Mouse (Mus musculus) myocyte (in vitro differentiated cells): ENCODE measurements around the gene Zan. TPM values are rescaled to one million over a fixed set of nuclear protein-coding genes. Genes with fewer than 3 reads are reported as not detected.

Experiments
- H3K27me3 ChIP-seq: one replicate; pipeline ENCODE4 v1.6.1; 2011; ENCODE audit not compliant: control insufficient read depth, insufficient read depth, insufficient read length
- H3K36me3 ChIP-seq: one replicate; pipeline ENCODE4 v1.6.1; 2011; ENCODE audit not compliant: control insufficient read depth, insufficient read depth
- H3K4me2 ChIP-seq: one replicate; pipeline ENCODE4 v1.6.1; 2011; ENCODE audit warnings: low read depth, control low read depth
- H3K4me3 ChIP-seq: one replicate; pipeline ENCODE4 v1.5.1; 2011; ENCODE audit warnings: mild to moderate bottlenecking, control low read depth, moderate library complexity
- H3K79me2 ChIP-seq: one replicate; pipeline ENCODE4 v1.6.1; 2011; ENCODE audit not compliant: control insufficient read depth, insufficient read depth
- H3ac ChIP-seq: one replicate; pipeline ENCODE4 v1.6.1; 2011; ENCODE audit not compliant: control insufficient read depth, insufficient read length
- CEBPB ChIP-seq: IDR thresholded peaks from 2 replicates; pipeline ENCODE4 v1.6.1; 2011; ENCODE audit warnings: mild to moderate bottlenecking, moderate library complexity; ENCODE audit not compliant: poor library complexity, insufficient read depth, severe bottlenecking
- E2F4 ChIP-seq: IDR thresholded peaks from one replicate; pipeline ENCODE4 v1.6.1; 2011; ENCODE audit warnings: mild to moderate bottlenecking, control low read depth, moderate library complexity; ENCODE audit not compliant: insufficient read depth
- MAX ChIP-seq: IDR thresholded peaks from one replicate; pipeline ENCODE4 v1.6.1; 2011; ENCODE audit warnings: low read depth, mild to moderate bottlenecking, control low read depth
- MYOD1 ChIP-seq, 3 experiments: IDR thresholded peaks; one replicate each; pipeline ENCODE4 v1.6.1; 2011; ENCODE audit warnings: control low read depth in 2 of 3, low read depth in 2 of 3, mild to moderate bottlenecking in 2 of 3, moderate library complexity in 1 of 3; ENCODE audit not compliant: insufficient read length in 2 of 3, control insufficient read depth in 1 of 3
- MYOG ChIP-seq, 3 experiments: IDR thresholded peaks; one replicate each; pipeline ENCODE4 v1.6.1; 2011; ENCODE audit warnings: control low read depth in 2 of 3, low read depth in 2 of 3, mild to moderate bottlenecking in 2 of 3; ENCODE audit not compliant: insufficient read length in 2 of 3, control insufficient read depth in 1 of 3, insufficient read depth in 1 of 3
- POLR2A ChIP-seq: IDR thresholded peaks from one replicate; pipeline ENCODE4 v1.6.1; 2011; ENCODE audit warnings: low read depth, mild to moderate bottlenecking, control low read depth, moderate library complexity; ENCODE audit not compliant: insufficient read length
- POLR2AphosphoS2 ChIP-seq: IDR thresholded peaks from one replicate; pipeline ENCODE4 v1.6.1; 2011; ENCODE audit warnings: low read depth, control low read depth; ENCODE audit not compliant: insufficient read length
- SRF ChIP-seq: IDR thresholded peaks from one replicate; pipeline ENCODE4 v1.6.1; 2011; ENCODE audit warnings: low read depth; ENCODE audit not compliant: control insufficient read depth, insufficient read length
- TCF12 ChIP-seq: IDR thresholded peaks from one replicate; pipeline ENCODE4 v1.6.1; 2011; ENCODE audit warnings: mild to moderate bottlenecking, control low read depth; ENCODE audit not compliant: poor library complexity, insufficient read depth, severe bottlenecking
- TCF3 ChIP-seq: IDR thresholded peaks from one replicate; pipeline ENCODE4 v1.6.1; 2011; ENCODE audit warnings: low read depth, control low read depth; ENCODE audit not compliant: insufficient read length
- polyA plus RNA-seq: library from polyadenylated mRNA; unstranded; fragments of >200 nt; fragmentation: generic; extraction: Trizol; gene quantifications from one replicate; pipeline ENCODE4 v1.2.1, GENCODE M21; 2012; ENCODE audit warnings: missing spikeins

Gene Zan
- 0.01 TPM for polyA plus RNA-seq

GRCm38 (mm10) chr5:137476964-137477363 lies at the start of gene Zan:
TSS of gene Zan (minus strand) at chr5:137477064.
- Histone ChIP-seq H3K27me3 (peaks cover 62% of the 10 kb centered on the region), H3K36me3 (no peaks in the 10 kb centered on the region), H3K79me2 (no peaks in the 10 kb centered on the region), H3K4me3 (no peak within 1 kb of the TSS), H3K4me2 (no peak within 1 kb of the TSS), H3ac (no peak within 1 kb of the TSS)
- no peak for TF ChIP-seq SRF
- TF ChIP-seq CEBPB = no peak
- TF ChIP-seq POLR2AphosphoS2 = no peak
- TF ChIP-seq TCF3 = no peak
- TF ChIP-seq MAX = no peak

GRCm38 (mm10) chr5:137526192-137526936 lies 49.5 kb upstream of the Zan start:
- no peak overlapping the region for H3K4me2 ChIP-seq
- peaks cover 3% of the 10 kb centered on the region for H3K36me3 ChIP-seq
- no peak overlapping the region for H3ac ChIP-seq
- TF ChIP-seq POLR2AphosphoS2 (peak; percentile 18), TCF3 (no peak)
- peaks cover 17% of the 10 kb centered on the region for H3K79me2 ChIP-seq
- no peaks in the 10 kb centered on the region for H3K27me3 ChIP-seq
- no peak overlapping the region for H3K4me3 ChIP-seq

GRCm38 (mm10) chr5:137525511-137525910 lies 48.6 kb upstream of the Zan start:
- H3K27me3 ChIP-seq = no peaks in the 10 kb centered on the region
- TF ChIP-seq E2F4 (no peak), POLR2AphosphoS2 (peak; percentile 44)
- H3K36me3 ChIP-seq = peaks cover 5% of the 10 kb centered on the region
- no peak overlapping the region for H3ac ChIP-seq
- no peak overlapping the region for H3K4me3 ChIP-seq
- peaks cover 9% of the 10 kb centered on the region for H3K79me2 ChIP-seq
- no peak overlapping the region for H3K4me2 ChIP-seq

- H3K36me3 ChIP-seq = peaks cover 5% of the 10 kb centered on the region
- peaks cover 1% of the 10 kb centered on the region for H3K79me2 ChIP-seq
- H3ac ChIP-seq = no peak overlapping the region
- no peak overlapping the region for H3K4me3 ChIP-seq
- H3K4me2 ChIP-seq = no peak overlapping the region
- no peaks in the 10 kb centered on the region for H3K27me3 ChIP-seq
- no peak for TF ChIP-seq MAX
- TF ChIP-seq POLR2A = peak; percentile 8
- peak; percentile 66 for TF ChIP-seq POLR2AphosphoS2
Measured at GRCm38 (mm10) chr5:137524671-137525070, 47.8 kb upstream of the Zan start.

GRCm38 (mm10) chr5:137524251-137524515 lies 47.3 kb upstream of the Zan start:
- Histone ChIP-seq H3K4me3 (no peak overlapping the region), H3K79me2 (no peaks in the 10 kb centered on the region), H3ac (no peak overlapping the region), H3K4me2 (no peak overlapping the region), H3K27me3 (no peaks in the 10 kb centered on the region), H3K36me3 (peaks cover 5% of the 10 kb centered on the region)
- TF ChIP-seq POLR2AphosphoS2 = peak; percentile 1
- no peak for TF ChIP-seq SRF
- no peak for TF ChIP-seq CEBPB

- Histone ChIP-seq H3K79me2 (peaks cover under 1% of the 10 kb centered on the region), H3K4me2 (no peak overlapping the region), H3ac (no peak overlapping the region), H3K36me3 (peaks cover 5% of the 10 kb centered on the region), H3K27me3 (no peaks in the 10 kb centered on the region), H3K4me3 (no peak overlapping the region)
- TF ChIP-seq MYOD1 (IDR thresholded peaks at IDR 0.05; ENCODE audit: control insufficient read depth in 1 of 3, insufficient read length in 2 of 3, low read depth in 2 of 3) (no peak), TCF3 (no peak), POLR2AphosphoS2 (peak; percentile 68)
Measured at GRCm38 (mm10) chr5:137523396-137524250, 46.8 kb upstream of the Zan start.

GRCm38 (mm10) chr5:137522711-137523110 lies 45.8 kb upstream of the Zan start:
- H3K27me3 ChIP-seq = no peaks in the 10 kb centered on the region
- no peak overlapping the region for H3K4me3 ChIP-seq
- no peak overlapping the region for H3ac ChIP-seq
- TF ChIP-seq CEBPB (no peak), E2F4 (no peak), TCF12 (no peak), MYOG (IDR thresholded peaks at IDR 0.05; ENCODE audit: control insufficient read depth in 1 of 3, insufficient read depth in 1 of 3, insufficient read length in 2 of 3, low read depth in 2 of 3) (no peak), MAX (no peak), POLR2AphosphoS2 (peak; percentile 32), POLR2A (no peak)
- H3K4me2 ChIP-seq = no peak overlapping the region
- H3K79me2 ChIP-seq = peaks cover 4% of the 10 kb centered on the region
- peaks cover 8% of the 10 kb centered on the region for H3K36me3 ChIP-seq
